Mouse (Mus musculus) embryonic facial prominence, embryonic 11.5 days (tissue): Measurements from ENCODE around the gene Kars. TPM values are rescaled to one million over a fixed set of nuclear protein-coding genes. Genes with fewer than 3 reads are reported as not detected.

ENCODE experiments used
- polyA plus RNA-seq: library from polyadenylated mRNA; unstranded; fragments of >200 nt; fragmentation: Nextera tagmentation; extraction: Ambion mirVana; gene quantifications from 2 replicates; pipeline ENCODE4 v1.2.1, GENCODE M21; 2014

The Kars gene
- polyA plus RNA-seq, 1 experiment from 2014 or later: 309 TPM

Other genes with a start within 250 kb of the Kars start
- 262 and 278 TPM in 2 replicates for gene Cfdp1, start 157.0 kb downstream of the Kars start, polyA plus RNA-seq
- gene Tmem170, start 134.6 kb downstream of the Kars start, polyA plus RNA-seq: 7.7 and 8.2 TPM in 2 replicates
- 1.1 and 2.2 TPM in 2 replicates for gene Chst5, start 100.9 kb downstream of the Kars start, polyA plus RNA-seq
- 18.6 and 20.0 TPM in 2 replicates for gene Tmem231, start 77.4 kb downstream of the Kars start, polyA plus RNA-seq
- gene Gabarapl2, start 70.6 kb downstream of the Kars start, polyA plus RNA-seq: 222 and 230 TPM in 2 replicates
- 8.7 and 10.7 TPM in 2 replicates for gene Adat1, start 19.0 kb downstream of the Kars start, polyA plus RNA-seq
- gene Terf2ip, start 75 bp upstream of the Kars start, polyA plus RNA-seq: 21.3 and 23.9 TPM in 2 replicates
- gene Gm6793, start 3.7 kb upstream of the Kars start, polyA plus RNA-seq: 0.31 and 0.67 TPM in 2 replicates